Mouse (Mus musculus) ES-E14 (cell line): ENCODE data around the gene Trio. TPM values are rescaled to one million over a fixed set of nuclear protein-coding genes. Genes with fewer than 3 reads are reported as not detected.

Experiments used
- DNase-seq: peaks from one replicate; pipeline ENCODE4 v3.0.0-alpha.2; 2013; ENCODE audit warnings: low read depth, low spot score
- H3K27ac ChIP-seq: 2 replicates; pipeline ENCODE4 v1.5.1; 2012; ENCODE audit warnings: low read depth, mild to moderate bottlenecking, low read length, moderate library complexity, mixed read lengths; ENCODE audit not compliant: poor library complexity, insufficient read depth, severe bottlenecking
- H3K36me3 ChIP-seq: 2 replicates; pipeline ENCODE4 v1.6.1; 2012; ENCODE audit warnings: mild to moderate bottlenecking, low read length, moderate library complexity, mixed read lengths; ENCODE audit not compliant: control insufficient read depth, poor library complexity, insufficient read depth, severe bottlenecking
- H3K4me1 ChIP-seq, 2 experiments: fragments of 150-350 bp in 1 of 2; sonication (generic) in 1 of 2; 2 replicates each; pipeline ENCODE4 v1.6.1; 2012; ENCODE audit warnings: low read length in 2 of 2, mild to moderate bottlenecking in 1 of 2, mixed read lengths in 1 of 2; ENCODE audit not compliant: control insufficient read depth in 2 of 2, insufficient read depth in 2 of 2, poor library complexity in 1 of 2
- H3K4me3 ChIP-seq, 2 experiments: fragments of 150-350 bp in 1 of 2; sonication (generic) in 1 of 2; 2 replicates each; pipeline ENCODE4 v1.5.1; 2012; ENCODE audit warnings: low read length in 2 of 2, low read depth in 1 of 2, mild to moderate bottlenecking in 1 of 2, mixed read lengths in 1 of 2; ENCODE audit not compliant: insufficient read depth in 1 of 2, poor library complexity in 1 of 2, severe bottlenecking in 1 of 2
- H3K9ac ChIP-seq: 2 replicates; pipeline ENCODE4 v1.6.1; 2012; ENCODE audit warnings: low read depth, mild to moderate bottlenecking, low read length, mixed read lengths; ENCODE audit not compliant: poor library complexity, insufficient read depth, severe bottlenecking
- H3K9me3 ChIP-seq: fragments of 150-350 bp; sonication (generic); 2 replicates; pipeline ENCODE4 v1.6.1; 2012; ENCODE audit warnings: low read depth, mild to moderate bottlenecking, low read length; ENCODE audit not compliant: control insufficient read depth, insufficient read depth
- CHD2 ChIP-seq: IDR thresholded peaks from 2 replicates; pipeline ENCODE4 v1.6.1; 2014; ENCODE audit warnings: mild to moderate bottlenecking, low read depth, low read length, inconsistent platforms
- HCFC1 ChIP-seq: IDR thresholded peaks from 2 replicates; pipeline ENCODE4 v1.6.1; 2012; ENCODE audit warnings: low read length, inconsistent platforms, borderline replicate concordance; ENCODE audit not compliant: insufficient read depth
- MAFK ChIP-seq: IDR thresholded peaks from 2 replicates; pipeline ENCODE4 v1.6.1; 2014; ENCODE audit warnings: mild to moderate bottlenecking, low read depth, low read length, inconsistent platforms; ENCODE audit not compliant: insufficient read depth
- ZC3H11A ChIP-seq: IDR thresholded peaks from 2 replicates; pipeline ENCODE4 v1.6.1; 2012; ENCODE audit warnings: low read depth, mild to moderate bottlenecking, inconsistent platforms, low read length, borderline replicate concordance
- ZNF384 ChIP-seq: IDR thresholded peaks from 2 replicates; pipeline ENCODE4 v1.6.1; 2012; ENCODE audit warnings: low read depth, low read length, inconsistent platforms
- in situ Hi-C, 2 experiments: fragments of 600-800 bp; cut with MboI; formaldehyde crosslinking; loops; one replicate each; pipeline ENCODE4 v1.15.1; 2025; ENCODE audit warnings: low sequenced_read_pairs in 2 of 2, inconsistent platforms in 1 of 2; ENCODE audit not compliant: unreplicated experiment in 2 of 2
- total RNA-seq: library from RNA; depleted of rRNA; stranded (reverse); fragments of 300-350 nt; gene quantifications from 2 replicates; pipeline ENCODE4 v1.2.3, GENCODE M21; 2012

The Trio gene
- total RNA-seq, 1 experiment = 34.4 TPM

DNA sequence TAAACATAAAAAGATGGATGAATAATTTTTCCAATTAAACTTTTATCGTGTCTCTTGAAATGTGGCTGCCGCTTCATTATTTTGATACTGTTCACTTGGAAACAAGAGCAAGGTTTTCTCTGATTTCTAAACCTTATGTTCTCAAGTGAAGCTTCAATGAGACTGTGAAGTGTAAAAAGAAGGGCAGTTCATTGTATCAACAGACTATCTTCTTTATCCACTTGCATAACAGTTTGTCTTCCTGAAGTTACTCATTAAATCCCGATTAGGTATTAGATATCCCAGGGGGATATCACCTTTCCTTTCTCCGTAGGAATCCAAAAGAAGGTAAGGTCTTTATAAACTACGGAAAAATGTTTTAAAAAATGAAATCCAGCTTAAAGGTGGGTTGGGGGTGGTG lies 44.6 kb upstream of the Trio start:
- H3K36me3 ChIP-seq = no peaks in the 10 kb centered on the region
- DNase-seq = no peak
- no peak overlapping the region for H3K9ac ChIP-seq
- no peak overlapping the region for H3K27ac ChIP-seq
- H3K4me1 ChIP-seq = peaks cover 4 to 5% of the 10 kb centered on the region in 2 experiments; a peak in 3 of 4 replicates
- TF ChIP-seq MAFK (no peak), ZNF384 (no peak), ZC3H11A (no peak), CHD2 (no peak), HCFC1 (no peak)
- peak overlapping the region; percentile 3 to 8; a peak in 1 of 4 replicates for H3K4me3 ChIP-seq
- no peaks in the 10 kb centered on the region for H3K9me3 ChIP-seq
- in situ Hi-C loops = no loop called here

DNA sequence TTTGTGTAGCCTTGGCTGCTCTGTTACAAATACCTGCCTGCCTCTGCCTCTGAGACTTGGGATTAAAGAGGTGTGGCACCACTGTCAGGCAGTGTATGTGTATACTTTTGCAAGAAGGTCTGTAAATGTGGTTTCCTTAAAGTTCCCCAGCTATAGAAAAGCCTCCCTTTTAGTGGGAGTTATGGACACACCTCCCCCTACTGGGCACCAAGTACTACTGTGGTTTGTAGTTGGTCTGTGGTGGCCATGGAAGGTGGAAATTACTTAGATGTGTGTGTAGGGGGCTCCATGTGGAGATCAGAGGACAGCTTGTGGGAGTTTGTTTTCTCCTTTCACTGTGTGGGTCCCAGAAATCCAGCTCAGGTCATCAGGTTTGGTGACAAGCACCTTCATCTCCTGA lies 41.7 kb upstream of the Trio start:
- H3K4me1 ChIP-seq = peaks cover 4 to 5% of the 10 kb centered on the region in 2 experiments; a peak in 3 of 4 replicates
- in situ Hi-C loops = no loop called here
- no peak overlapping the region for H3K9ac ChIP-seq
- H3K9me3 ChIP-seq = no peaks in the 10 kb centered on the region
- H3K27ac ChIP-seq = no peak overlapping the region
- TF ChIP-seq ZNF384 = no peak
- TF ChIP-seq HCFC1 = no peak
- no peak for TF ChIP-seq MAFK
- TF ChIP-seq ZC3H11A = no peak
- TF ChIP-seq CHD2 = no peak
- no peak for DNase-seq
- no peaks in the 10 kb centered on the region for H3K36me3 ChIP-seq
- H3K4me3 ChIP-seq = no peak overlapping the region

DNA sequence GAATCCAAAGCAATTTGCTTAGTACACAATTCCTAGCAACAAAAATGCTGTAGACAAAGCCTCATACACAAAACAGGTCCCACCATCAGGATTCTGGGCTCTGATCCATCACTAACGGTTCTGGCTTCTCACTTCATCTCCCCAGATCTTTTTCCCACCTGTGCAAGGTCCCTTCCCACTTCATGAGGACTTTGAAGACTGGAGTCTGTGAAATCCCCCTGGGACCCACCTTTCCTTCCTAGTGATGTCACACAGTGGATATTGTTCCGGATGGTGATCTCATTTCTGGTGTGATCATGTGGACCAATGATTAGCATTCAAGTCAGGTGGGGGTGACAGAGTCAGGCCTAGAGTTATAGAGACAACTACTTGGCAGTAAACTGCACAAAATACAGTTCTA lies 40.8 kb upstream of the Trio start:
- peaks cover 1 to 4% of the 10 kb centered on the region in 2 experiments; a peak in 1 of 4 replicates for H3K4me1 ChIP-seq
- no peak overlapping the region for H3K27ac ChIP-seq
- H3K4me3 ChIP-seq = no peak overlapping the region
- H3K9me3 ChIP-seq = no peaks in the 10 kb centered on the region
- no peaks in the 10 kb centered on the region for H3K36me3 ChIP-seq
- H3K9ac ChIP-seq = no peak overlapping the region
- DNase-seq = no peak
- TF ChIP-seq MAFK = no peak
- no peak for TF ChIP-seq ZNF384
- no peak for TF ChIP-seq CHD2
- TF ChIP-seq HCFC1 = no peak
- TF ChIP-seq ZC3H11A = no peak
- in situ Hi-C loops = no loop called here

DNA sequence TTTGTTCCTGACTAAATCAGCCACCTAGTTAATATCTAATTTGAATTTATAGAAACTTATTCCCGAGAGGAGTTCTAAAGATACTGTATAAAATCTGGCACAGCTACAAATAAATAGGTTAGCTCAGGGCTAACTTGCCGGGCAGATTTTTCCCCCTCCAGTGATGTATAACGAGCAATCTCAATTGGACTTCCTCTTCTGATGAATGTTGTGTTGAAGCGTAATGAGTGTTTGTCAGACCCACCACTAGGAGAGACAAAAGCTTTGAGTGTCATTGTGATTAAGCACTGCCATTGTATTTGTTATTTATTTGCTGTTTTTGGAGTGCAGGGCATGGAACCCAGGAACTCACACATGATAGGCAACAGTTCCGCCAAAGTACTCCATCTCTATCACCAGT lies 39.9 kb upstream of the Trio start:
- DNase-seq = no peak
- peaks cover 5% of the 10 kb centered on the region in 2 experiments; a peak in 3 of 4 replicates for H3K4me1 ChIP-seq
- no peak overlapping the region for H3K4me3 ChIP-seq
- no peak overlapping the region for H3K9ac ChIP-seq
- no peak for TF ChIP-seq ZC3H11A
- TF ChIP-seq HCFC1 = no peak
- no peak for TF ChIP-seq MAFK
- no peak for TF ChIP-seq ZNF384
- TF ChIP-seq CHD2 = no peak
- no peaks in the 10 kb centered on the region for H3K36me3 ChIP-seq
- H3K9me3 ChIP-seq = no peaks in the 10 kb centered on the region
- in situ Hi-C loops = no loop called here
- H3K27ac ChIP-seq = no peak overlapping the region

DNA sequence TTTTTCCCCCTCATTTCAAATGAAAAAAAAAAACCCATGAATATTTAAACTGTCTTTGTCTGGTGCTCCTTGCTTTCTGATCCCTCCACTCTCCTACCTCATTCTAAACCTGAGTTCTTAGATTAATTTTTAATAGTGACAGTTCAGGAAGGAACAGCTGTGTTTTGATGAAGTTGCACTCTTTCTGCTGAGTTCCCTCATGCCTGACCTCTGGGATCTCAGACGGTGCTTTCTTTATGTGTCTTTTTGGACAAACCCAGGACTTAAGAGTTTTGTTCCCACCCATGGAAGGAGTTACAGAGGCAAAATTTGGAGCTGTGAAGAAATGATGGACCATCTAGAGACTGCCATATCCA lies 39.1 kb upstream of the Trio start:
- in situ Hi-C loops = no loop called here
- Histone ChIP-seq H3K36me3 (no peaks in the 10 kb centered on the region), H3K4me3 (no peak overlapping the region), H3K27ac (no peak overlapping the region), H3K9ac (no peak overlapping the region), H3K4me1 (peaks cover 1 to 5% of the 10 kb centered on the region in 2 experiments; a peak in 2 of 4 replicates), H3K9me3 (no peaks in the 10 kb centered on the region)
- TF ChIP-seq CHD2 = no peak
- no peak for TF ChIP-seq ZNF384
- TF ChIP-seq ZC3H11A = no peak
- no peak for TF ChIP-seq MAFK
- TF ChIP-seq HCFC1 = no peak
- DNase-seq = no peak
